Mouse (Mus musculus): ENCODE results near the gene Pak6. TPM values are rescaled to one million over a fixed set of nuclear protein-coding genes. Genes with fewer than 3 reads are reported as not detected.
A peak's percentile ranks its signal among the peaks of the same experiment; 100 is the strongest.

Pak6 gene
- total RNA-seq, 2 experiments from 2014 or later = 0.55 to 1.0 TPM

GRCm38 (mm10) chr2:118716677-118717076, 53.6 kb downstream of the Pak6 start:
- no peak for ATAC-seq (replicated peaks; ENCODE audit: low FRiP score, low TSS enrichment, poor library complexity, severe bottlenecking)

GRCm38 (mm10) chr2:118723693-118724486, 60.8 kb downstream of the Pak6 start:
- ATAC-seq (replicated peaks; ENCODE audit: low FRiP score, low TSS enrichment, poor library complexity, severe bottlenecking) = peak; percentile 71

GRCm38 (mm10) chr2:118725511-118725910, 62.4 kb downstream of the Pak6 start:
- ATAC-seq (replicated peaks; ENCODE audit: low FRiP score, low TSS enrichment, poor library complexity, severe bottlenecking) = no peak

GRCm38 (mm10) chr2:118726873-118727272, 63.8 kb downstream of the Pak6 start:
- ATAC-seq (replicated peaks; ENCODE audit: low FRiP score, low TSS enrichment, poor library complexity, severe bottlenecking) = no peak

GRCm38 (mm10) chr2:118727911-118728310, 64.8 kb downstream of the Pak6 start:
- no peak for ATAC-seq (replicated peaks; ENCODE audit: low FRiP score, low TSS enrichment, poor library complexity, severe bottlenecking)

- ATAC-seq (replicated peaks; ENCODE audit: low FRiP score, low TSS enrichment, poor library complexity, severe bottlenecking) = no peak
Measured at GRCm38 (mm10) chr2:118728337-118728736, 65.2 kb downstream of the Pak6 start, which contains the start of gene Plcb2. TSS of gene Plcb2 (minus strand) at chr2:118728438.

- peak; percentile 26; the same call in 1 of the 2 replicates for ATAC-seq (replicated peaks; ENCODE audit: low FRiP score, low TSS enrichment, poor library complexity, severe bottlenecking)
Measured at GRCm38 (mm10) chr2:118729194-118729593, 66.1 kb downstream of the Pak6 start.

GRCm38 (mm10) chr2:118729816-118730621, 66.9 kb downstream of the Pak6 start:
- ATAC-seq (replicated peaks; ENCODE audit: low FRiP score, low TSS enrichment, poor library complexity, severe bottlenecking) = no peak

GRCm38 (mm10) chr2:118730622-118730915, 67.5 kb downstream of the Pak6 start:
- peak; percentile 54 for ATAC-seq (replicated peaks; ENCODE audit: low FRiP score, low TSS enrichment, poor library complexity, severe bottlenecking)

- no peak for ATAC-seq (replicated peaks; ENCODE audit: low FRiP score, low TSS enrichment, poor library complexity, severe bottlenecking)
Measured at GRCm38 (mm10) chr2:118731981-118732380, 68.9 kb downstream of the Pak6 start.

- ATAC-seq (replicated peaks; ENCODE audit: low FRiP score, low TSS enrichment, poor library complexity, severe bottlenecking) = no peak
Measured at GRCm38 (mm10) chr2:118733341-118733740, 70.2 kb downstream of the Pak6 start.

GRCm38 (mm10) chr2:118740341-118740740, 77.2 kb downstream of the Pak6 start:
- no peak for ATAC-seq (replicated peaks; ENCODE audit: low FRiP score, low TSS enrichment, poor library complexity, severe bottlenecking)

- no peak for ATAC-seq (replicated peaks; ENCODE audit: low FRiP score, low TSS enrichment, poor library complexity, severe bottlenecking)
Measured at GRCm38 (mm10) chr2:118741183-118741582, 78.1 kb downstream of the Pak6 start.

- ATAC-seq (replicated peaks; ENCODE audit: low FRiP score, low TSS enrichment, poor library complexity, severe bottlenecking) = peak; percentile 56; the same call in 1 of the 2 replicates
Measured at GRCm38 (mm10) chr2:118743261-118743943, 80.3 kb downstream of the Pak6 start.

- ATAC-seq (replicated peaks; ENCODE audit: low FRiP score, low TSS enrichment, poor library complexity, severe bottlenecking) = no peak
Measured at GRCm38 (mm10) chr2:118744621-118745020, 81.5 kb downstream of the Pak6 start.

- ATAC-seq (replicated peaks; ENCODE audit: low FRiP score, low TSS enrichment, poor library complexity, severe bottlenecking) = peak; percentile 69
Measured at GRCm38 (mm10) chr2:118745232-118745884, 82.3 kb downstream of the Pak6 start, which contains the start of gene Inafm2. TSS of gene Inafm2 (plus strand) at chr2:118745758.

- ATAC-seq (replicated peaks; ENCODE audit: low FRiP score, low TSS enrichment, poor library complexity, severe bottlenecking) = 0 out of 2 replicates have a peak, but pooled peaks have one; percentile 28
Measured at GRCm38 (mm10) chr2:118745915-118746901, 83.1 kb downstream of the Pak6 start.

GRCm38 (mm10) chr2:118747301-118747960, 84.3 kb downstream of the Pak6 start:
- ATAC-seq (replicated peaks; ENCODE audit: low FRiP score, low TSS enrichment, poor library complexity, severe bottlenecking) = no peak

All from megakaryocyte-erythroid progenitor cell, adult 5-6 weeks (primary cell).